Mouse (Mus musculus): ENCODE measurements around the gene Pcp4l1. TPM values are rescaled to one million over a fixed set of nuclear protein-coding genes. Genes with fewer than 3 reads are reported as not detected.

Gene Pcp4l1
- polyA plus RNA-seq, 1 experiment: 326 TPM

DNA sequence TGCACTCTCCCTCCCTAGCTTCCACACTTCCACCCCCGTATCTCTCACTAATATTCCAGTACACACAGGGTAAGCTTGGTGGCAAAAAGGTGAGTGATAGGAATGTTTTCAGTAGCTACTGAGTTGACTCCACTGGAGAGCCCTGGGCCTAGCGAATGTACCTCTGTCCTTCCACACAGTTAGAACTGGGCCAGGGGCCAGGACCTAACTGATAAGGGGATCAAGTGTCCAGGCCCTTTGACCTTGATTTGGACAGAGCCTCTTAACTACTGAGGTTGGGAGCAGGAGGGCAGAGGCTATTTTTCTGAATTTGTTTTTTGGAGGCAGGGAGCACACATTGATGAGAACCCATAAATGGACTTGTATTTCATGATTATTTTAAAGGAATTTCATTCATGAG, 27.7 kb upstream of the Pcp4l1 start:
- Histone ChIP-seq H3K4me3 (ENCODE audit: insufficient read depth, low read depth, low read length) (no peak overlapping the region), H3K4me1 (ENCODE audit: control insufficient read depth, insufficient read depth, low read length) (peaks cover 14% of the 10 kb centered on the region), H3K27ac (ENCODE audit: insufficient read depth, low read depth, low read length) (no peak overlapping the region)
- TF ChIP-seq POLR2A (IDR thresholded peaks at IDR 0.05; ENCODE audit: insufficient read depth, low read depth, low read length) (no peak), CTCF (IDR thresholded peaks at IDR 0.05; ENCODE audit: insufficient read depth, low read depth, low read length) (no peak)
- 94% methylated on average over 2 of the region's 2 CpGs for WGBS

DNA sequence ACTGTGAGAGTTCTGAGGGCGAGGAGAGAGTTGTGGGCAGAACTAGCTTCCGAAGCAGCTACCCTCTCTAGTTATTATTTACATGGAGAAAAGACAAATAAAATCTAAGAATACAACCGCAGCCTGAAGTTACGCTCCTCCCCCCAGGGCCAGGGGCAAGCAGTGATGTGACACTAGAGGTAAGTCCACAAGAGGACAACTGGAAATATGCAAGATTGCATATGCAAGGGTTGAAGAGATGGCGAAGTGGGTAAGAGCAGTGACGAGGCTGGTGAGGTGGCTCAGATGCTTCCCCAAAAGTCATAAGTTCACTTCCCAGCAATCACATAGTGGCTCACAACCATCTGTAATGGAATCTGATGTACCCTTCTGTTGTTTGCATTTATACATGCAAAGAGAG, 27.1 kb upstream of the Pcp4l1 start:
- Histone ChIP-seq H3K4me3 (ENCODE audit: insufficient read depth, low read depth, low read length) (peak overlapping the region; percentile 19; the same call in 1 of the 2 replicates), H3K27ac (ENCODE audit: insufficient read depth, low read depth, low read length) (no peak overlapping the region), H3K4me1 (ENCODE audit: control insufficient read depth, insufficient read depth, low read length) (peaks cover 14% of the 10 kb centered on the region)
- TF ChIP-seq CTCF (IDR thresholded peaks at IDR 0.05; ENCODE audit: insufficient read depth, low read depth, low read length): no peak
- no peak for TF ChIP-seq POLR2A (IDR thresholded peaks at IDR 0.05; ENCODE audit: insufficient read depth, low read depth, low read length)
- WGBS: 82% methylated on average over 6 of the region's 6 CpGs

DNA sequence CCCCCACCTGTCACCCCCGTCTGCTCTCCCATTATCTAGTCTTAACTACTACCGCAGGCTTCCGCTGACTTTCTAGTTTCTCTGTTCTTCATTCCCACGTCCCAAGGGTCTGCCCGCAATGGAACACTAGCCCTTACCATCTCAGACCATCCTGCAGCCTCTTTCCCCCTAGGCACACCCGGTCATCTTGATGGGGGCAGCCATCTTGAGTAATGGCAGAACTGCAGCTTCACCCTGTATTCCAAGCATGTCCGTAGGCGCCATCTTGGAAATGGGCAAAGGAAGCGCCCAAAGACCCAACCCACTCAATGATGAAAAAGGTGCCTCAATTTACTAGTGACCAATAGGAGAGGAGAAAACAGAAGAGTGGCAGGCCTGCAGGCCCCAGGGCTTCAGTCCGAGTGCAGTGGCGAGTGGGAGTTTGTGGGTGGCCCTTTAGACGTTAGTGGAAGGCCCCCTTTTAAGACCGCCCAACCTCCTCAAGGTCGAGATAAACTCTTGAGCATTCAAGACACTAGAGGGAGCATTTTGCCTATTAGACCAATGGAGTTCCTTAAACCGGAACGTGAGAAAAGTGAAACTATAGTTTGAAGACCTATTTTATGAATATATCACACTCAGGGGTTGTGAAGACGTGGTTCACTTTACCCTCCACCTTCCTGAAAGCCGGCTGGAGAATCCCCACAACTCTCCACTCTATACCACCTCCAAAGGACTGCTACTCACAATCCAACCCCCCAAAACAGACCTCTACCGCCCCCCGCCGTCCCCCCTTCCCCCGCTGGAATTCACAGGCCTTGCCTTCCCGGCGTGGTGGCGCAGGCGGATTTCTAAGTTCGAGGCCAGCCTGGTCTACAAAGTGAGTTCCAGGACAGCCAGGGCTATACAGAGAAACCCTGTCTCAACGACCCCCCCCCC, 26.4 kb upstream of the Pcp4l1 start, which contains the start of gene Tomm40l:
Gene Tomm40l, minus strand, starts transcription at position 277 of the 918 bp plus-strand sequence.
- under 1% methylated on average over 28 of the region's 28 CpGs for WGBS
- peak within 1 kb of the TSS; percentile 59 for H3K4me3 ChIP-seq (ENCODE audit: insufficient read depth, low read depth, low read length)
- peak within 1 kb of the TSS; percentile 68; the same call in 1 of the 2 replicates for H3K27ac ChIP-seq (ENCODE audit: insufficient read depth, low read depth, low read length)

DNA sequence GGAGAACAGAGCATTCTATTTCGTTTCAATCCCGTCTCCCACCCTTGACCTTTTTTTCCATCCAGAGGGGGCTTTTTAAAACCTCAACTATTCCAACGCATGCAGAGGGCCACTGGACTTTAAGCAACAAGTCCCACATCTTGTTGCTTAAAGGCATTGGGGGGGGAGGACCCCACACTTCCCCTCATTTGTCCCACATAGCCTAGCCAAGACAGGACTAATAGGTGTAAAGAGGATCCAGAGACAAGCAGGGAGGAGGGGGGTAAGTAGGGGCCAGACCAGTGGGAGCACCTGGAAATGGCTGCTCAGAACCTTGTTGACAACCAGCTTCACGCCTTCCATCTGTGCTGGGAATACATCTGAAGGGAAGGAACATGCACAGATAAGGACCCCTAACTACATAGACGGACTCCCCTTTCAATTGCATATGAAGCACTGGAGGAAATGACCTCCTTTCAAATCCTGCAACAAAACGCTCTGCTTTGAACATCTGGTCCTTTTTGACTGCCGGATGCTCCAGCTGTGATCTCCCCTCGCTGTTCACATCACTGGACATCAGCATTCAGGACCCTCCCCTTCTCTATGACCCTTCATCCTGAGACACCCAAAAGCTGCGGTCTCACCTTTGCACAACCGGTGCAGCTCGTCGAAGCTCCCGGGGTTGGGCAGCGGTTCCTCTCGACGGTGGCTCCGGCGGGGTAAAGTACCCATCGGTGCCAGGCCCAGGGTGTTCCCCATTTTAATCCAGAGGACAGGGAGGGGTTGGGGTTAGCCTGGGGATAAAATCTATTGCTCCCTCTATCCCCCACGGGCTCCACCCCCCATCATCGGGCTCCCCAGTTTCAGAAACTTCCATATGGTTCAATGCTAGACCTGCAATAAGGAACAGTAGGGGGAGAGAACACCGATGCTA, 25.5 kb upstream of the Pcp4l1 start:
- Histone ChIP-seq H3K4me1 (ENCODE audit: control insufficient read depth, insufficient read depth, low read length) (peaks cover 14% of the 10 kb centered on the region), H3K27ac (ENCODE audit: insufficient read depth, low read depth, low read length) (0 out of 2 replicates have a peak overlapping the region, but pooled peaks have one; percentile 1), H3K4me3 (ENCODE audit: insufficient read depth, low read depth, low read length) (peak overlapping the region; percentile 59)
- no peak for TF ChIP-seq POLR2A (IDR thresholded peaks at IDR 0.05; ENCODE audit: insufficient read depth, low read depth, low read length)
- TF ChIP-seq CTCF (IDR thresholded peaks at IDR 0.05; ENCODE audit: insufficient read depth, low read depth, low read length): 0 out of 2 replicates have a peak, but pooled peaks have one; percentile 4
- 3% methylated on average over 22 of the region's 22 CpGs for WGBS

More for the DNA sequence above, 26.4 kb upstream of the Pcp4l1 start, which contains the start of gene Tomm40l:
- peaks cover 14% of the 10 kb centered on the region for H3K4me1 ChIP-seq (ENCODE audit: control insufficient read depth, insufficient read depth, low read length)
- TF ChIP-seq CTCF (IDR thresholded peaks at IDR 0.05; ENCODE audit: insufficient read depth, low read depth, low read length) (no peak; the same call in 1 of the 2 replicates), POLR2A (IDR thresholded peaks at IDR 0.05; ENCODE audit: insufficient read depth, low read depth, low read length) (no peak)

DNA sequence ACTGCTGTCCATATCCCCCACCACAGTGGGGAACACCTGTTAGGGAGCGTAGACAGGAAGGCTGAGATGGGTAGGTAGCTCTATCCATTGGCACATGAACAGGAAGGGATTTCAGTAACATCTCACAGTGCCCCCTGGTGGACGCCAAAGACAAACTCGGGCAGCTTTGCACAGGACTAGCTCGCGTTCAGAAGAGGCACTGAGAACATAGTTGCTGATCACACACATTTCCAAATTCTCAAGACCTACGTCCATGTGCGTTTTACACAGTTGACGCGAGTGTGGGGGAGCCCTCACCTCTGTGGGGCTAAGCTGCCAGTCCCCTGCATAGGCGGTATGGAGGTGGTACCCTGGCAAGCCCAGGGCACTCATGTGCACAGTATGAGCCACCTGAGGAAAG, 24.8 kb upstream of the Pcp4l1 start:
- Histone ChIP-seq H3K27ac (ENCODE audit: insufficient read depth, low read depth, low read length) (no peak overlapping the region), H3K4me3 (ENCODE audit: insufficient read depth, low read depth, low read length) (peak overlapping the region; percentile 59), H3K4me1 (ENCODE audit: control insufficient read depth, insufficient read depth, low read length) (peaks cover 14% of the 10 kb centered on the region)
- WGBS: 3% methylated on average over 10 of the region's 10 CpGs
- TF ChIP-seq CTCF (IDR thresholded peaks at IDR 0.05; ENCODE audit: insufficient read depth, low read depth, low read length) (peak; percentile 38; the same call in 1 of the 2 replicates), POLR2A (IDR thresholded peaks at IDR 0.05; ENCODE audit: insufficient read depth, low read depth, low read length) (no peak)

DNA sequence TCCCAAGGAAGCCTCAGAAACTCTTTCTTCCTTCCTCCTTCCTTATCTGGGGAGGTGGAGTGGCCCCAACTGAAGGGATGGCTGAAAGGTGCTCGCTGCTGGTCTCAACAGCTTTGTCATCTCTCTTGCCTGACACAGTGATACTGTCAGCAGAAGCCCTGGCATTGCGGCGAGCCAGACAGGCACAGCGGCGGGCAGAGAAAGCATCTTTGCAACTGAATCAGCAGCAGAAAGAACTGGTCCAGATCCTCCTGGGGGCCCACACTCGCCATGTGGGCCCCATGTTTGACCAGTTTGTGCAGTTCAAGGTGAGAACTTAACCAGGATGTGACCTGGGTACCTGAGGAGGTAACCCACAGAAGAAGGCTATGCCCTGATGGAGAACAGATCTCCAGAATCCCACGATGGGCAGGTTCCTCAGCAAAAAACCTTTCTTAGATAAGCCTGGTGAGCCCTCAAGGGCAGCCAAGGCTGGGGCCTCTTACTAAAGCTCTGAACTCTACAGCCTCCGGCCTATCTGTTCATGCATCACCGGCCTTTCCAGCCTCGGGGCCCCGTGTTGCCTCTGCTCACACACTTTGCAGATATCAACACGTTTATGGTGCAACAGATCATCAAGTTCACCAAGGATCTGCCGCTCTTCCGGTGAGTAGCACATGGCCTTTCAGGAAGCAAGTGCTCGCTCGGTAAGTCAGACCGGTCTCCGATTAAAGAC, 20.3 kb upstream of the Pcp4l1 start:
- no peak overlapping the region for H3K27ac ChIP-seq (ENCODE audit: insufficient read depth, low read depth, low read length)
- H3K4me3 ChIP-seq (ENCODE audit: insufficient read depth, low read depth, low read length): no peak overlapping the region
- TF ChIP-seq POLR2A (IDR thresholded peaks at IDR 0.05; ENCODE audit: insufficient read depth, low read depth, low read length) (no peak), CTCF (IDR thresholded peaks at IDR 0.05; ENCODE audit: insufficient read depth, low read depth, low read length) (no peak)
- H3K4me1 ChIP-seq (ENCODE audit: control insufficient read depth, insufficient read depth, low read length): peaks cover 16% of the 10 kb centered on the region
- 89% methylated on average over 18 of the region's 18 CpGs for WGBS

DNA sequence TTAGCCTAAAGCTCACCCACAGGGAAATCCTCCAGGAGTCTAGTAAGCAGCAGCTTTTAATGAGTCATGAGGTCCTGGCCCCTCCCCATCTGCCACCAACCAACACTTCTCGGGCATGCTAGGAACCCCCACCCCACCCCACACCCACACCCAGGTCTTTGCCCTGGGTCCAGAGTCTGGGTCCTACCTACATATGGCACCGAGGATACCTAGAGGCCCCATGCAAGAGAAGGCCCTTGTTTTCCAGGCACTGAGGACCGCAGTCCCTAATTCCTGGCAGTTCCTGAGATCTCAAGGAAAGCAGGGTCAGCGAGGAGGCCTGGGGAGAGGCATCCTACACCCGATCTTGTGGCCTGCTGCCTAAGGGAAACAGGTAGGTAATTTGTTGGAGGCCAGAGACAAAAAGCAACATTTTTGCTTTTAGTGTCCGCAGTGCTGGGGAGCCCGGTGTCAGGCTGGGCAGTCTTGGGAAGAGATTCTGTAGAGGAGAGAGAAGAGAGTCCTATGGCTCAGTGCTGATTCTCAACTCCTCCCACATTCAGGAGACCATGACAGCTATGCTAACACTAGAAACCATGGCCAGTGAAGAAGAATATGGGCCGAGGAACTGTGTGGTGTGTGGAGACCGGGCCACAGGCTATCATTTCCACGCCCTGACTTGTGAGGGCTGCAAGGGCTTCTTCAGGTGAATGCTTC, 17.9 kb upstream of the Pcp4l1 start, which contains the start of gene Nr1i3:
Gene Nr1i3, plus strand, starts transcription at position 170 of the 696 bp plus-strand sequence.
- WGBS: 71% methylated on average over 10 of the region's 10 CpGs
- TF ChIP-seq POLR2A (IDR thresholded peaks at IDR 0.05; ENCODE audit: insufficient read depth, low read depth, low read length) (no peak), CTCF (IDR thresholded peaks at IDR 0.05; ENCODE audit: insufficient read depth, low read depth, low read length) (no peak)
- Histone ChIP-seq H3K4me3 (ENCODE audit: insufficient read depth, low read depth, low read length) (no peak within 1 kb of the TSS), H3K27ac (ENCODE audit: insufficient read depth, low read depth, low read length) (no peak within 1 kb of the TSS), H3K4me1 (ENCODE audit: control insufficient read depth, insufficient read depth, low read length) (peaks cover 8% of the 10 kb centered on the region)

Data from olfactory bulb, adult 2 months (tissue).